Mouse (Mus musculus) urinary bladder, postnatal 10 days (tissue): ENCODE data around the gene Ykt6.

Experiments
- DNase-seq: peaks from one replicate; pipeline ENCODE4 v3.0.0; 2022; ENCODE audit warnings: low spot score

Gene Ykt6

GRCm38 (mm10) chr11:5948546-5949250, 6.8 kb upstream of the Ykt6 start:
- no peak for DNase-seq

GRCm38 (mm10) chr11:5949586-5950352, 5.7 kb upstream of the Ykt6 start, which contains the start of gene Gck:
Gene Gck, minus strand, starts transcription at chr11:5950081.
- no peak for DNase-seq

- no peak for DNase-seq
These were observed 3.0 kb upstream of the Ykt6 start for GRCm38 (mm10) chr11:5952501-5952900.

- DNase-seq: no peak
These were observed 2.2 kb upstream of the Ykt6 start for GRCm38 (mm10) chr11:5953130-5953765.

GRCm38 (mm10) chr11:5954435-5954834, 1.1 kb upstream of the Ykt6 start:
- DNase-seq: no peak

- no peak for DNase-seq
These were observed 458 bp upstream of the Ykt6 start for GRCm38 (mm10) chr11:5954965-5955504.

GRCm38 (mm10) chr11:5960051-5960450, 4.6 kb downstream of the Ykt6 start:
- no peak for DNase-seq

- DNase-seq: no peak
These were observed 10.4 kb downstream of the Ykt6 start for GRCm38 (mm10) chr11:5965865-5966264.

GRCm38 (mm10) chr11:5966751-5967150, 11.3 kb downstream of the Ykt6 start:
- DNase-seq: no peak

- no peak for DNase-seq
These were observed 12.7 kb downstream of the Ykt6 start for GRCm38 (mm10) chr11:5968223-5968622.

- DNase-seq: no peak
These were observed 15.7 kb downstream of the Ykt6 start for GRCm38 (mm10) chr11:5971202-5971601.

- DNase-seq: no peak
These were observed 17.7 kb downstream of the Ykt6 start for GRCm38 (mm10) chr11:5973151-5973550.

- no peak for DNase-seq
These were observed 18.6 kb downstream of the Ykt6 start for GRCm38 (mm10) chr11:5974053-5974452.

- no peak for DNase-seq
These were observed 19.6 kb downstream of the Ykt6 start for GRCm38 (mm10) chr11:5975068-5975467.

GRCm38 (mm10) chr11:5976106-5976505, 20.6 kb downstream of the Ykt6 start:
- no peak for DNase-seq

- no peak for DNase-seq
These were observed 23.6 kb downstream of the Ykt6 start for GRCm38 (mm10) chr11:5979088-5979487.

GRCm38 (mm10) chr11:5980108-5980507, 24.6 kb downstream of the Ykt6 start:
- DNase-seq: no peak

GRCm38 (mm10) chr11:5980561-5980960, 25.1 kb downstream of the Ykt6 start:
- DNase-seq: no peak

- no peak for DNase-seq
These were observed 25.8 kb downstream of the Ykt6 start for GRCm38 (mm10) chr11:5981323-5981722.

GRCm38 (mm10) chr11:5983629-5984028, 28.1 kb downstream of the Ykt6 start:
- DNase-seq: no peak

- DNase-seq: no peak
These were observed 32.6 kb downstream of the Ykt6 start for GRCm38 (mm10) chr11:5988126-5988525.

- no peak for DNase-seq
These were observed 34.6 kb downstream of the Ykt6 start for GRCm38 (mm10) chr11:5989954-5990593.
